Mouse (Mus musculus) cerebellum, adult 11-12 months (tissue): ENCODE measurements at regions not wholly inside any gene's neighbourhood (a gene's known extent, or its start where the extent isn't known, plus 50 kb on each side); places are given as distances from the start of the nearest gene placed in this dataset.
"Not testable (repeated sequence)": the region's sequence is repeated elsewhere in the genome, so short reads cannot be mapped to it uniquely, and the experiment has no call there.

Source experiments
- DNase-seq: peaks from one replicate; pipeline ENCODE4 v3.0.0; 2022

DNA sequence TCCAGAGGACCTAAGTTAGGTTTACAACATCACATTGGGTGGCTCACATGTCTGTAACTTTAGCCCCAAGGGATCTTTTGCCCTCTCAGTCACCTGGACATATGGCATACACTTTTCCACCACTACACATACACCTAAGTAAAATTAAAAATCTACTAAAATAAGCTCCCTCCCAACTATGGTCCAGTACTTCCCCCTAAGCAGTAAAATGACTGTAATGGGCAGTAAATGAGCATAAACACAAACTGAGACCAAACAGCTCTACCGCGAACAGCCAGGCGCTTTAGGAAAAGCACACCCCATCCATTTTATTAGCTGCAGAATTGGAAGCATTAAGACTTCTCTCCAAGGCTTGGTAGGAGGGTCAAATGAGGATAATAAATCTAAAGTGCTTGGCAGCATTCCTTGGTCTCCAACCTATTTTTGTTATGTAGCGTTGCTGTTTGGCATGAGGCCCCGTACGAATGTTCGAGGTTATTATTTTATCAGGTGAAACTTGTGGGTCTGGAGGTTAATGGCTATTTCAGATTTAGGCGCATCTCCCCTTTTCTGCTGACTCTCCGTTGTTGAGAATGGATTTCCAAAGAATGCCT is 157.5 kb upstream of the Eif4g2 start:
- DNase-seq: no peak

DNA sequence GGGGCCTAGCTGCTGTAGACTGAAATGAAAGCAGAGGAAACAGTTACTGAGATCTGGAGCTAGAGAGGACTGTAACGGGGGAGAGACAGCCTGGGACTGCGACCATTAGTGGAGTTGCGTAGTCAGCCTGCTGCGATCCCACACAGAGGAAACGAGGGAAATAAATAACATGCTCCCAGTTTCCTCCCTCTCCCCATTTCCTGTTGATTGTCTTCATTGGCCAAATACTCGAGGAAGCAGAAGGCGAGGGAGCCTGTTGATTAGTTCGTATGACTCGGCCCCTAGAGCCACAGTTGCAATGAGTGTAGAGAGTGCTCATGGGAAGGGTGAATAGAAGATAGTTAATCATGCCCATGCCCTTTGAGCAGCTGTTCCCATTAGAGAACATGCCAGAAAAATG is 155.0 kb upstream of the Eif4g2 start:
- no peak for DNase-seq

DNA sequence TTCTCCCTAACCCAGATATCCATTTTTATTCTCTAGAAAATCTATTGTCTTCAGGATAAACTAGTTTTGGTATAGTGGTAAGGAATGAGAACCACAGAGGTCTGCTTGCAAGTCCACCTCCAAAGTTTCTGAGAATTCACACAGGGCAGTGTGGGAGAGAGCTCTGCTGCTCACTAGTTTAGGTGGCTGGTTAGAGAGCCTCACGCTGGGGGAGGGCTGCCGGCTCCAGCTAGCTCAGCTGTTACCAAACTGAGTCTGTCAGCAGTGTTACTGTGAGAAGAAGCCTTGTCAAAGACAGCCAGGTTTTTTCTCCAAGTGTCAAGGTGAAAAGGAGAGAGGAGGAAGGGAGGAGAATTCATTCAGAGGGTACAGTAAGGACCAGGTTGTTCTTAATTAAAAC is 147.8 kb upstream of the Eif4g2 start:
- no peak for DNase-seq

DNA sequence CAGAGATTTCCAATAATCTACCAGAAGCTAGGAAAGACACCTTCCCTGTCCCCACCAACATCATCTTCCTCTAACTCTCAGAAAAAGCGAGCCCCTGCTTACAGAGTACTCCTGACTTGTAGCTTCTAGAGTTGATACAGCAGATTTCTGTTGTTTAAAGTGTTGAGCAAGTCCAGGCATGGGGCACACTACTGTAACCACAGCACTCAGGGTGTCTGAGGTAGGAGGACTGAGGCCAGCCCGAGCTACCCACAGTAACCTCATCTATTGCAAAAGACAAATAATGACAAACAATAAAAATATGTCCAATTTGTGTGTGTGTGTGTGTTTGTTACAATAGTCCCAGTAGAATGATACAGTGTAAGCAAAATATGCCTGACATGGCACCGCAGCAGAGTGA is 144.3 kb upstream of the Eif4g2 start:
- DNase-seq: no peak

DNA sequence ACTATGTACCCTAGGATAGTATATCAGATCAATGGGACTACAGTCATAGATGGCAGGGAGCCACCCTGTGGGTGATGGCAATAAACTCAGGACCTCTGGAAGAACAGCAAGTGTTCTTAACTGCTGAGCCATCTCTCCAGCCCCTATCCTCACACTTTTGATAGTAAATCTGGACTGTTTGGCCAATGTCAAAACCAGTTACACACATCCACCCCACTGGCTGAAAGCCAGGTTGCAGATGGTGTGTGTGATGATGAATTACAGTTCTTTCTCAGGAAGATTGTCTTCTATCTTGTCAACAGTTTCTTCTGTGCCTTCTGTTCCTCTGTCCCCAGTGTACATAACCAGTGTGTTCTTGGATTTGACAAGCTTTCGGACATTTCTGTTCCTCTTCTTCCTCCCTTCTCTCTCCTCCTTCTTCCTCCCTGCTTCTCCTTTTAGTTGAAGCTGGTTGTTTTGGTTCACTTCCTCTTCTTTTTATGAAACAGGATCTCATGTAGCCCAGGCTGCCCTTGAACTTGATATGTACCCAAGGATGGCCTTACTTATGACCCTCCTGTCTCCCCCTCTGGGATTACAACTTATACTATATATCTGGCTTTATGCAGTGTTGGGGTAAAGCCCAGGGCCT is 143.3 kb upstream of the Eif4g2 start:
- DNase-seq: no peak

DNA sequence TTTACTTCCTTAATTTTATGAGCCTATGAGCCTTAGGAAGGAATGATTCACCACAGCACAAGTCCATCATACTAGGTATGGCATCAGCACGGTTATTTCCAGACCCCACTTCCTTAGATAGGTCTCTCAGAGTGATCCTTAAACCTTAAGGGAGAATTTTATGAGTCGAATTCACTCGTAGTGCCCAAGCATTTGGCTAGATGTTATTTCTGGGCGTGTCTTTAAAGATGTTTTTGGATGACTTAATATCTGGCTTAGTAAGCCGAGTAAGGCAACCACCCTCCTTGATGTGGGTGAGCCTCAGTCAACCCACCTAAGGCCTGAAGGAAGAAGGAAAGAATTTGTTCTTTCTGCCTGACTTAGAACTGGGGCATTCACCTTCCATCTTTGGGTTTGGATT is 132.8 kb upstream of the Eif4g2 start:
- no peak for DNase-seq

DNA sequence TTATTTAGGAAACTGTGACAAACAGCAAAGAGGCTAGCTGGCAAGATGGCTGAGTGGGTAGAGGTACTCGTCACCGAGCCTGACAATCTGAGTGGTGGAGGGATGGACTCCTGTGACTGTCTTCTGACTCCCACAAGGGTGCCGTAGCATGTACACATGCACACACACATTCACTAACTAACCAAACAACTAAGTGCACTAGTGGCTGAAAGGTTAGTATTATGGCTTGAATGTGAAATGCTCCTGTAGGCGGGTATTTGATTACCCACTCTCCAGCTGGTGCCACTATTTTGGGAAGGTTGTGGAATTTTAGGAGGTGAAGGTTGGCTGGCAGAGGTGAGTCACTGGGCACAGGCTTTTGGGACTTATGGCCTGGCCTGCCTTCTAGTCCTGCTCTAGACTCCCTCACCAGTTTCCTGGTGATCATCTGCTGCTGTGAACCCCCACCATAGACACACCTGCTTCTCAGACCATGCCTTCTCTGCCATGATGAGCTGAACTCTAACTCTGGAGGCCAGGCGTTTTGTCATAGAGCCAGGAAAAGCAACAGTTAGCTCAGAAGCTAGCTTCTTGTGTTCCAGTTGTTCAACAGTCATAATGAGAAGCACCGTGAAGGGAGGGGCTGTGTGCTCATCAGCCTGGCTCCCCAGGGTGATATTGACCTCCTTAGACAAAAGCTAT is 131.5 kb upstream of the Eif4g2 start:
- no peak for DNase-seq

DNA sequence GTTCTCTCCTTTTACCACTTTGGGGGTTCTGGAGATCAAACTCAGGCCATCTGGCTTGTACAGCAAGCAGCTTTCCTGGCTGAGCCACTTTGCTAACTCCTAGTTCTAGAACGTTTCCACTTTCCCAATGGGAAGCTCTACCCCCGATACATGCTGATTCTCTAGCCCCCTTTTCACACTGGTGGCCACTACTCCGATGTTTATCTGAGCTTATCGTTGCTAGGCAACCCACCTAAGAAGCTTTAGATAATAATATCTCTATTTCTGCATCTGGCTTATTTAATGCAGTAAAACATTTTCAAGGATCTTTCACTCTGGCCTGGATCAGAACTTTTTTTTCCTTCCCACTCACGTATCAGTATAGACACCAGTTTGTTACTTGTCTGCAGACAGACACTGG is 129.4 kb upstream of the Eif4g2 start:
- no peak for DNase-seq

DNA sequence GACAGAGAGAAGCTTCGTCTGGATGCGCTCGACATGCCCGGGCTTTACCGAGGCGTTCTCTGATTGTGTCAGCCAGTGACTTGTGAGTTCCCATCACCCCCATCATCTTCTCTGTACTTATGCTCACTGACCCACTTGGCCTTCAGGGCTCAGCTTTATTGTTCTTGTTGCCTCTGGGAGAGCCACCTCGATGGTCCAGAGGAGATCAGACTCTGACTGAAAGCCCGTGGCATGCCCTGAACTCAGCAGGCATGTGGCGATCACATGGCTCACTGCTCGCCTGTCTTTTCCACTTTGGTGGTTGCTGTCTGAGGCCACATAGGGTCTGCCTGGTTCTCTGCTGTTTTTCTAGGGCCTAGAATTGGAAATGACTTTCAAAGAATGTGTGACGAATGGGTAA is 128.8 kb upstream of the Eif4g2 start:
- no peak for DNase-seq

DNA sequence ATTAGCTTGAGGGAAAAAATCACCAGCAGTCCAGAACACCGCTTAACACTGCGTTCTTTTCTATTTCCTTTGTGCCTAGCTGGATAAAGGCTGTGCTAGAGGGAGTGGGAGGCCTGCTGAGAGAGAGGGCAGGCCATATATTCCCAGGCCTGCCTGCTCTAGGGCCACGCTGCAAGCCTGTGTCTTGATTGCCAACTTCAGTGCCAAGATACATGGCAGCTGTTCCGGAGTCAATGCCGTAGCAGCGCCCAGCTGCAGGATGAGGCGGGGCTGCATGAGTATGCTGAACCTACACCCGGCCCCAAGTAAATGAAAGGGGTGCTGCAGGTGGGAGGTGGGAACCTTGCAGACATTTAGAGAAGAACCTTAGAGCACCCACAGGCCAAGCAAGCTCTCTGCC is 127.5 kb upstream of the Eif4g2 start:
- DNase-seq: no peak

DNA sequence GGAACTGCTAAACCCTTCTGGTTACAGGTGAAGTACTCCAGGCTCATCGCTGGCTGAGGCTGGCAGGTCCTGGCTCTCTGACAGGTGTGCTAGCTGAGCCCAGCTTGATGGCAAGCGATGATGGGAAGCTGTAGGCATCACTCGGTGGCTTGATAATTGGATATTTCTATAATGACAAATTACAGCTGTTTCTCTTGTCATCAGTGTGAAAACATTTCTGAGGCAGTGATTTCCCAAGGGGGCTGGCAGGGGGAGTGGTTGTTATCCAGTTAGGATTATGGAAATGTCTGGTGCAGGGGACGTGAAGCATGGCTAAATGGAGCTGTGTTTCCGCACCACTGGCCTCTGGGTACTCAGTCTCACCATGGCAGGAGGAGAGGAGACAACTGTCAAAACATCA is 123.0 kb upstream of the Eif4g2 start:
- DNase-seq: no peak

DNA sequence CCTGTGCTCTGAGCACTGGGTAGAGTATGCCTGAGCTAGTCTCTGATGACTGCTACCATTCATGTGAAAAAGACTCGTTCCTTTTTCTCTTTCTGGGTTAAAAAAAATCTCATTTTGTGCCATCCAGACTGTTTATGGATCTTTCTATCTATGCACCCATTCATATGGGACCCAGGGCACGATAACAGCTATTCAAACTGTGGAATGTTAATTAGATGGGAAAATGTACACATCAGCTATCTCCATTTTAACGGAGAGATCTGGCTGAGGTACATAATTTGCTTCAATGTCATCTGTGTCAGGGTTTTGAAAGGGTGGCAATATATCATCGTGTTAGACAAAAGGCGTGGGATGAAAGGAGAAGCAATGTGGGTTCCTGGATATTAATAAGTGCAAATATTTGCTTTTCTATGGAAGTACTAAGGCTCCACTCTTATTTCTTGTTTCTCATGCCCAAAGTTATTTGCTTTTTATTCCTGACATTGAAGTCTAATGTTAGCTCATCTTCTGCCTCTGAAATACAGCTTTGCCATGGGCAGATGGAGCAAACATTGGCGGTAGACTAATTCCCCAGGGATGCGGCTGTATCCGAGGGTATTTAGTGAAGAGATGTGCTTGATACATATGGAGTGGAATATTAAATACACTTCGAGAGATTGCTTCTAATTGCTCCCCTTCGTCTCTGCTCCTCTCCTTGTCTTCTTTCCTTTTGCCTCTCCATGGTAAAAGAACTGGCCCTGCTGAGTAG is 116.0 kb upstream of the Eif4g2 start:
- no peak for DNase-seq

DNA sequence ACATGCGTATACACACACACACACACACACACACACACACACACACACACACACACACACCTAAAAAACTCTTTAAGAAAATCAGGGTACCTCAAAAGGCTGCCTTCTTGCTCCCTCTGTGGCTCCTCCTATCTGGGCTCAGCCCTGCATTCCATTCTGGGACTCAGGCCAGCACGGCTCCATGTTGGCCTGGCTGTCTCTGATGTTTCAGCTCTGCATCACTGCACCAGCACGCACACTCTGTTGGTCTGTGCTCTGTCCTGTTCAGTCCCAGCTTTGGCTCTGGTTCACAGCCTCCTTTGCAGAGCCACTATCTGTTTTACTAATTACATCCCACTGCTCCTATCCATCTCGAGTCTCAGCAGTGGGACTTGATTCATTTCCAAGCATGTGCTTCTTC is 108.8 kb upstream of the Eif4g2 start:
- DNase-seq: no peak

DNA sequence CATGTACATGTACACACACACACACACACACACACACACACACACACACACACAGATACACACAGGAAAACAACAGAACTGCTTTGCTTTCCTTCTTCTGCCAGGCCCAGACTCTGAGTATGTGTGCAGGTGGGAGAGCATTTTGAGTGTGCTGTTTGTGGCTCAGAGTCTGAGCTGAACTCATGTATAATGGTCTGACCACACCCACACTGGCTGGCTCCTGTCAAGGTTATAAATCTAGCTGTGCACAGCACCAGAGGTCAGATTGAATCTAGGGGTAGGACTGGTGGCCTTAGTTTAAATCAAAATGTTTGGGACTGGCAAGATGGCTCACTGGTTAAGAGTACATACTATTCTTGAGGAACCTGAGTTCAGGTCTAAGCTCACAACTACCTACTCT is 108.4 kb upstream of the Eif4g2 start:
- no peak for DNase-seq

DNA sequence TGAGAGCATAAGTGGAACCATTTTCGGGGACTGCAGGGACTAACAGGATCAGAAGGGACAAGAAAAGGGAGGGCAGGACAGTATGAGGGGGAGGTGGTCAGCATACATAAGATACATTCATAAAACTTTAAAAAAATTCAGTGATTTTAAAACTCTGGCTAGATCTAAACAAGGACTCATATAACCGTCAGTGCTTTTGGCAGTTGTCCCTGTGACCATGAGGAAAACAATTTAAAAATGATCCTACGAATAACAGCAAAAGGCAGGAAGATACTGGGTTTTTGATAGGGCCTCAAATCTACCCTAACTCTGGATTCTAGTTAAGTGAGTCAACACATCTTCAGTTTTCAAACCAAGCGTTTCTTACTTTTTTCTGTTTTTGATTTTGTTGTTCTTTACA is 106.9 kb upstream of the Eif4g2 start:
- no peak for DNase-seq

DNA sequence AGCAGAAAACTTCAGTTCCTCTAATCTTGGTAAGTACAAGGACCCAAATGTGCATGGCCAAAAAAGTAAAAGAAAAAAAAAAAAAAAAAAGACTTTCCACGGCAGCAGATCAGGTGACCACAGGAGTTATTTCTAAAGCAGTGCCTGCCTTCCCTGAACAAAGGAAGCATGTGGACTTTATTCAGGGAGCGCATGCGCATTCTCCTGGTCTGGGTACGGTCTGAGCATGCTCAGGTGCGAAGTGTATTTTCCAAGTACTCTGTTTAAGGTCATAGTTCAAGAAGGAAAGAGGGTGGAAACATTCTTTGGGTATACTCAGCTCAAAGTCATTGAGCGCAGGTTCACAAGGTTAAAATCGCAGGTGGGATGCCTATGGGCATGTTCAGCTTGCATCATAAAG is 103.1 kb upstream of the Eif4g2 start:
- no peak for DNase-seq

DNA sequence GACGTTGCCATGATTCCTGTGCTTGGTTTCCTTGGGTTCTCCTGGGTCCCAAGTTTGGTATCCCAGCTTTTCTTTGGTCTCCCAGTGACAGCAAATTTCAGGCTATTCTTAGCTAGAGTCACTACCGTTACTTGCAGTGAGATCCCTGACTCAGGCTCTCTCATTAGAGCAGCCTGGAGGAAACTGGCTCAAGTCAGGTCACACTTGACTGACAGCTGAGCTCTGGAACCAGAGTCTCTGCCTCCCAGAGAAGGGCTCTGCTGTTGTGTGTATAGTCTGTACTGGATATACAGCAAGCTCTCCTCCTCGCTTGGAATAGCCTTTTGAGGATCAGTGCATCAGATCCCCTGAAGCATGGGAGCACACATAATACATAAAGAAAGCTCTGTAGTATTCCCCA is 100.7 kb upstream of the Eif4g2 start:
- DNase-seq: no peak

DNA sequence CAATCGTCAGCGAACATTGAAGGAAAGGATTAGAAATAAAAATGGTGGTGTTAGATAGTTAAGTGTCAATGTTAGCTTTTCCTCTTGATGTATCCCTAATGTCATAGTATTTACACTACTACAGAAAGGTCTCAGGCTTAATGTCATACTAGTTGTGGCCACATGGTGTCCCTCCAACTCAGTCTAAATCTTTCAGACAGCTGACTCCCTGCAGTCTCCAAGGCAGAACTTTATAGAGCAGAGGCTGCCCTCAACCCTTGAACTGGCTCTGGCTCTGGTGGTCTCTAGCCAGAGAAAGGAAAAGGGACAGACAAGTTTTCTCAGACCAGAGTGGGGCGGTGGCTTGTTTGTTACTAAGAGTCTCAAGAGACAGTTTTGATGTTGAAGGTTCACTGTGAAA is 99.5 kb upstream of the Eif4g2 start:
- DNase-seq: no peak

DNA sequence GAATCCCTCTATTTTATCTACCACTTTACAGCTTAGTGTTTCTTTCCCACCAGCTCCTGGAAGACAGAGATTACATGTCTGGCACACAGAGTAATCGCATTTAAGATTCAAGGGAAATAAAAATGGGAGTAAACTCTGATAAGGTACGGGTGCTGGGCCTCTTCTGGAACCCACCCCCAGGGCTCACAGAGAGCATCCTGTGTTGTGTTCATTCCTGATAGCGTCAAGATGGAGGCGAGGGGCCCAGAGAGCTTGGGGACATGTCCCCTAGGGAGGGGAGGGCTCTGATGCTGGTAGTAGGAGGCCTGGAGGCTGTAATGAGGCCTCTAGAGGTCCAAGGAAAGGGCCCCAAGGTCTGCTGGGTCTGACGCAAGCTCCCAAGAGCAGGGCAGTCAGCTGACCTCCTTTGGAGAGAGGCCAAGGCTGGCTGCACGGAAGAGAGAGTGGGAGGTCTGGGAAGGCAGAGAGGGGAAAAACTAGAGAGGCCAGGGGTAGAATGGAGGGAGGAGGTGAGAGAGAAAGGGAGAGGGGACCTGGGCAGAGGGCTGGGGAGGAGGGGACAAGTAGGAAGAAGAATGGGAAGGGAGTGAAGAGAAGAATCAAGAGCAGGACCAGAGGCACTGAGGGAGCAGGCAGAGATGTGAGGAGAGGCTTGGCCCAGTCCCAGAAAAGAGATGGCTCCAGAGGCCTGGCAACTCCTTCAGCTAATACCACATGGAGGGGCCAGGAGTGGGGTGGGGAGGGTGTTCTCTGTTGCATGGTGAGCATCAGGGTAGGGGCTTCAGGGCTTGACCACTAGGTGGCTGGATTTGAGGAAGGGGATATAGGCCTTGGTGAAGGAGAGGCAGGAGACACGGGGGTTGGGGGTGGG is 96.8 kb upstream of the Eif4g2 start:
- no peak for DNase-seq

DNA sequence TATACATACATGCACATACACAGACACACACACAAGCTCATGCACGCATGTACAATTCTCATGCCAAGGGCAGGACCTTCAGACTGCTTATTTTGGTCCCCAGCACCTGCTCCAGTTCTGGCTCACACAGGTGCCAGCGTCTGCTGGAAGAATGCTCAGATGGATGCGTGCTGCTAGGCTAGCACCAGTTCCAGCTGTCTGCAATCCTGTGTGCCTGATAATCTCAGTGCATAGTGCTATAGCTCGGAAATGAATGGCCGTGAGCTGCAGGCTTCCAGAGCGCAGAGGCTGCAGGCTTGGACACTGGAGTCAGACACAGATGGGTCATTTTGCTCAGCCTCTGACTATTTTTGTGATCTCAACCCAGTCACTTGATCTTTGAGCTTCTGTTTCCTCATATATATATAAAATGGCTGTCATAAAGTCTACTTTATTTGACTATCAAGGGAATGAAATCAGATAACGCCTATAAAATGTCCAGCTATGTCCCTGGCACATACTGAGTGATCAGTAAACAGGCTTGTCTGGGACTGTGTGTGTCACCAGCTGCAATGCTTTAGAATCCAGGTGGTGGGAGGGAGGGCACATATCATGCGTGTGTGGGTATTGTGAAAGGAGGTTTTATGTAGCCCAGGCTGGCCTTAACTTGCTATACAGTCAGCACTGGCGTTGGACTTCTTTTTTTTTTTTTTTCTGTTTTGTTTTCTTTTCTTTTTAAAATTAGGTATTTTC is 91.7 kb upstream of the Eif4g2 start:
- DNase-seq: no peak

DNA sequence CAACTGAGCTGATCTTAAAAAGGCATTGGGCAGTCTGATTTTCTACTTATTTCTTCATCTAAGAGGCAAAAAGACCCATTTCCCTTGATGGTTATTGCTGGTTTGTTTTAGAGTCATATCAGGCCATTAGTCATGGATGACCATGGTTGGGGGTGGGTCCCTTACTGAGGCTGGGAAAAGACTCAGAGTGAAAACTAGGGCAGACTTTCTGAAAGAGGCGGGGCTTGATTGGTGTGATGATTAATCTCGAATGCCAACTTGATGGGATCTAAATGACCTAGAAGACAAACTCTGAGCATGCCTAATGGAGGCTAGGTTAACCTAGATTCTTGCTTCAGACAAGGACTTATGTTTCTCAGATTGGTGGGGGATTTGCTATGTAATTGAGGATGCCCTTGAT is 89.2 kb upstream of the Eif4g2 start:
- no peak for DNase-seq

DNA sequence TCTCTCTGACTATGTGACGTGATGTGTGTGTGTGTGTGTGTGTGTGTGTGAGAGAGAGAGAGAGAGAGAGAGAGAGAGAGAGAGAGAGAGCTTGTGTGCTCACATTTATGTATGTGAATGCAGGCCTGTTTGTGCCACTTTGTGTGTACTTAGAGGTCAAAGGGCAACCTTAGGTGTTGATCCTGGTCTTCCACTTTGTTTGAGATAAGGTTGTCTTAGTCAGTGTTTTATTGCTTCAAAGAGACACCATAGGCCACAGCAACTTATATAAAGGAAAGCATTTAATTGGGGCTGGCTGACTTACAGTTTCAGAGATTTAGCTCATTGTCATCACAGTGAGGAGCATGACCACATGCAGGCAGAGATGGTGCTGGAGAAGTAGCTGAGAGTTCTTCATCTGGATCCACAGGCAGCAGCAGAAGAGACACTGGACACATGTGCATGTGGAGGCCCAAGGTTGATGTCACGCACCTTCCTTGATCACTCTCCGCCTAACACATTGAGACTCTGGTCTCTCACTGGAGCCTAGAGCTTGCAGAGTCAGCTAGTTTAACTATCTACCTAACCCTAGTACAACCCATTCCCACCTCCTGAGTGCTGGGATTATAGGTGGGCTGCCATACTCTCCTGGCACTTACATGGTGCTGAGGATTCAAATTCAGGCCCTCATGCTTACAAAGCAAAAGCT is 85.9 kb upstream of the Eif4g2 start:
- not testable (repeated sequence) for DNase-seq
